Mouse (Mus musculus): Measurements from ENCODE around the gene A630001G21Rik.

GRCm38 (mm10) chr1:85680226-85680625, 98.2 kb downstream of the A630001G21Rik start:
- TF ChIP-seq POLR2A (IDR thresholded peaks at IDR 0.05; ENCODE audit: insufficient read length, low read depth) = no peak
- no peak for TF ChIP-seq POLR2AphosphoS2 (IDR thresholded peaks at IDR 0.05; ENCODE audit: insufficient read length, low read depth)
- TF ChIP-seq USF1 (IDR thresholded peaks at IDR 0.05; ENCODE audit: low read depth) = no peak
- no peak for TF ChIP-seq MAX (IDR thresholded peaks at IDR 0.05; ENCODE audit: low read depth)
- no peak for TF ChIP-seq CEBPB (IDR thresholded peaks at IDR 0.05; ENCODE audit: insufficient read depth, poor library complexity, severe bottlenecking)
- TF ChIP-seq TCF12 (IDR thresholded peaks at IDR 0.05; ENCODE audit: insufficient read depth, poor library complexity, severe bottlenecking) = no peak
- no peak for TF ChIP-seq MYOD1 (IDR thresholded peaks at IDR 0.05; ENCODE audit: control insufficient read depth in 1 of 3, insufficient read length in 2 of 3, low read depth in 2 of 3)
- no peak for TF ChIP-seq E2F4 (IDR thresholded peaks at IDR 0.05; ENCODE audit: insufficient read depth)
- no peak for TF ChIP-seq SRF (IDR thresholded peaks at IDR 0.05; ENCODE audit: control insufficient read depth, insufficient read length, low read depth)
- TF ChIP-seq TCF3 (IDR thresholded peaks at IDR 0.05; ENCODE audit: insufficient read length, low read depth) = no peak
- no peak for TF ChIP-seq MYOG (IDR thresholded peaks at IDR 0.05; ENCODE audit: control insufficient read depth in 1 of 3, insufficient read depth in 1 of 3, insufficient read length in 2 of 3, low read depth in 2 of 3)

Measured in myocyte (in vitro differentiated cells).